Mouse (Mus musculus) frontal cortex, postnatal 10 days (tissue): ENCODE results near the gene Rreb1.

Experiments
- DNase-seq, 2 experiments: peaks; one replicate each; pipeline ENCODE4 v3.0.0; 2022; ENCODE audit warnings: low spot score in 2 of 2, mixed read lengths in 1 of 2

Rreb1 gene

GRCm38 (mm10) chr13:37779251-37779667 is 1.1 kb downstream of the Rreb1 start:
- DNase-seq = peak; percentile 12 to 16

GRCm38 (mm10) chr13:37781557-37781956 is 3.4 kb downstream of the Rreb1 start:
- DNase-seq = no peak

GRCm38 (mm10) chr13:37782144-37782543 is 3.9 kb downstream of the Rreb1 start:
- no peak for DNase-seq

GRCm38 (mm10) chr13:37783676-37784075 is 5.5 kb downstream of the Rreb1 start:
- no peak for DNase-seq

GRCm38 (mm10) chr13:37784226-37784625 is 6.0 kb downstream of the Rreb1 start:
- DNase-seq = no peak

GRCm38 (mm10) chr13:37792739-37793336 is 14.6 kb downstream of the Rreb1 start:
- no peak for DNase-seq

GRCm38 (mm10) chr13:37798811-37799210 is 20.6 kb downstream of the Rreb1 start:
- DNase-seq = no peak

- no peak for DNase-seq
Measured at GRCm38 (mm10) chr13:37799413-37799812, 21.2 kb downstream of the Rreb1 start.

- DNase-seq = no peak
Measured at GRCm38 (mm10) chr13:37801101-37802075, 23.2 kb downstream of the Rreb1 start.

GRCm38 (mm10) chr13:37802246-37803003 is 24.2 kb downstream of the Rreb1 start:
- DNase-seq = no peak

GRCm38 (mm10) chr13:37803244-37803643 is 25.0 kb downstream of the Rreb1 start:
- DNase-seq = no peak

- no peak for DNase-seq
Measured at GRCm38 (mm10) chr13:37804023-37804422, 25.8 kb downstream of the Rreb1 start.

- no peak for DNase-seq
Measured at GRCm38 (mm10) chr13:37815001-37815400, 36.8 kb downstream of the Rreb1 start.

GRCm38 (mm10) chr13:37816736-37817135 is 38.5 kb downstream of the Rreb1 start:
- DNase-seq = no peak

- no peak for DNase-seq
Measured at GRCm38 (mm10) chr13:37821413-37821812, 43.2 kb downstream of the Rreb1 start.

- no peak for DNase-seq
Measured at GRCm38 (mm10) chr13:37824331-37824920, 46.2 kb downstream of the Rreb1 start.

GRCm38 (mm10) chr13:37824956-37825645 is 46.9 kb downstream of the Rreb1 start:
- DNase-seq = peak in 1 of 2 experiments; percentile 16

GRCm38 (mm10) chr13:37825646-37826280 is 47.6 kb downstream of the Rreb1 start:
- peak; percentile 27 to 44 for DNase-seq

- DNase-seq = peak; percentile 26 to 62
Measured at GRCm38 (mm10) chr13:37826281-37826993, 48.2 kb downstream of the Rreb1 start.

- DNase-seq = no peak
Measured at GRCm38 (mm10) chr13:37826994-37827262, 48.7 kb downstream of the Rreb1 start.
